Mouse (Mus musculus) granulocyte monocyte progenitor cell, adult 5-6 weeks (primary cell): ENCODE data around the gene Chst1. TPM values are rescaled to one million over a fixed set of nuclear protein-coding genes. Genes with fewer than 3 reads are reported as not detected.
A peak's percentile ranks its signal among the peaks of the same experiment; 100 is the strongest.

ENCODE experiments used
- ATAC-seq: replicated peaks from 2 replicates; pipeline ENCODE4 v1.8.0; 2016; ENCODE audit warnings: mild to moderate bottlenecking, moderate TSS enrichment, inconsistent platforms; ENCODE audit not compliant: poor library complexity, severe bottlenecking
- total RNA-seq, 2 experiments: library from RNA; stranded (forward) in 1 of 2; stranded (reverse) in 1 of 2; fragments of 200-712, 200-1000 nt in 1 of 2; fragments of >200 nt in 1 of 2; fragmentation: Nextera tagmentation in 1 of 2; gene quantifications; 2 replicates each; pipeline ENCODE4 v1.2.3; 2014 to 2017

Chst1 gene
- total RNA-seq, 2 experiments from 2014 or later, result not detected

- ATAC-seq, result peak; percentile 52
Measured at GRCm38 (mm10) chr2:92608810-92609581, 9.5 kb downstream of the Chst1 start.

DNA sequence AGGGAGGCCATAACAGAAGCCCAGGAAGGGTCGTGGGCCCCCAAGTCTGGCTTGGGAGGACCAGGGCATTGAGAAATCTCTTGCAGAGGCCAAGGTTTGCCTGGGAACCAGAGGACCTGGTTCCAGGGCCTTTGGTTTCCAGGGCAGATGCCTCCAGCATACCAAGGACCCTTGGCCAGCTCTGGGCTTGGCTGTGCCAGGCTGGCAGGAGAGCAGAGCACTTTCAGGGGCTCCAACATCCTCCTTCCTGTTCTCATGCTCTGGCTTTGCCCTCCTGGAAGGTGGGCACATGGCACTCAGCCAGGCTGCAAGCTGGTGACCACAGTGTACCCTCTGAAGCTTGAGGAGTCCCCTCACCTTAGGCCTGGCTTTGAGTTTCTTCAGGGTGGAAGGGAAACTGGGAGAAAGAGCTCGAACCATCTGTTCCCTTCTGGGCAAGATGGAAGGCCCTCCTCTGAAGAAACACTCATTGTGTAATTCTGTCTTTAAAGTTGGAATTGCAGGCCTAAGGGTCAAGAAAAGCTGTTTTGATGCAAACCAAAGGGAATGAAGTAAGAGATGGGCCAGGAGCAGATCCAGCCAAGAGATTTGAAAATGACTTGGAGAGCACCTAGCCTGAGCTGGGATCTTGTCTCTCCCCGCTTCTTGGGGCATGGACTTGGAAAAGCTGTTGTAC lies 10.3 kb downstream of the Chst1 start:
- no peak for ATAC-seq

DNA sequence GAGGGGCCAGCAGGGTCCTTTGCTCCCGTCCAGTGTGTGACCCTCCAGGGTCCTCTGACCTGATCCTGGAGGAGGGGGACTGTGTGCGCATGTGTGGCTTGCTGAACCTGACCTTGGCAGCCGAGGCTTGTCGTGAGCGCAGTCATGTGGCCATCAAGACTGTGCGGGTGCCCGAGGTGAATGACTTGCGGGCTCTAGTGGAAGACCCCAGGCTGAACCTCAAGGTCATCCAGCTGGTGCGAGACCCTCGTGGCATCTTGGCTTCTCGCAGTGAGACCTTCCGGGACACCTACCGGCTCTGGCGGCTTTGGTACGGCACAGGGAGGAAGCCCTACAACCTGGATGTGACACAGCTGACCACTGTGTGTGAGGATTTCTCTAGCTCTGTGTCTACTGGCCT lies 14.1 kb downstream of the Chst1 start:
- ATAC-seq, result no peak

GRCm38 (mm10) chr2:92614106-92614505 lies 14.6 kb downstream of the Chst1 start:
- no peak for ATAC-seq

DNA sequence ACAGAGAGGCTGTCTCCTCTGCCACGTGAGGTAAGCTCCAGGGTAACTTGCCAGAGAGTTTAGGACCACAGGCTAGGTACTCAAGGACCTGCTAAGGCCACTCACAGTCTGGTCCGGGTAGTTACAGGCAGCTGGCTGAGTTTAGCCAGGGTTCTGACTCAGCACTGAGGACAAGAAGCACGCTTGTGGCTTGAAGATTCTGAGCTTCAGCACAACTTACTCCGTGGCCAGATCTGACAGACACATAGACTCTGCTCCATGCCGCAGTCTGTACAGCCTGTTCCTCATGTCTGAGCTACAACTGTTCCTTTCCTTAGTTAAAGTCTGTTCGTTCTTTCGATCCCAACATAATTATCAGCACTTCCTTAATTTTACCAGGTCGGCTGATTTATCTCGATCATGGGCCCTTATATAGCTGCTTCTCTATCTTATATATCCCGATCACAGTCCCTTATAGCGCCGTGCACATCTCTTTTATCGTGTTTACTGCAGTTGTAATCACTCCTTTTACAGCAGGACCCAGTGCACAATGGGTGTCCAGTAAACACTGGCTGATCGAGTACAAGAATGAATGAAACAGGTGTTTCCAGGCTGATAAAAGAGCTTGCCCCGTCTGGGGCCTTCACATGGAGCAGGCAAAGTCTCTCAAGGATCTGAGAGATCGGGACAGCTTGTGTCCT lies 17.7 kb downstream of the Chst1 start:
- no peak for ATAC-seq

GRCm38 (mm10) chr2:92618016-92618415 lies 18.5 kb downstream of the Chst1 start:
- ATAC-seq, result no peak

DNA sequence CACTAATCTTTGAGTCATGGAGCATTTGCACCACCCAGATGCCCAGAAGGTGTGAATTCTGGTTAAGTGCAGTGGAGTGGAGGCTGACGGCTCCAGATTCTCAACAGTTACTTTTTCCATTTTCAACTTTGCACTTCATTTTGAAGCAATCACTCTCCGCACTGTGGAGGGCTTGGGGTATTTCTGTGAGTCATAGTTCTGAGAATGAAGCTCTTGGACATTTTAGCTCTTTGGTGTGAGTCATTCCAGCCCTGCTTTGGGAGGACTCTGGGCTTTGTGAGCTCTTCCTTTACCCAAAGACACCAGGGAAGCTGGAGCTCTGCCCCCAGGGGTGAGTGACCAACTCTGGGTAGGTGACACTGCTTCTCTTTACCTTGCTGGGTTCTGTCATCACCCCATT lies 28.1 kb downstream of the Chst1 start:
- no peak for ATAC-seq

DNA sequence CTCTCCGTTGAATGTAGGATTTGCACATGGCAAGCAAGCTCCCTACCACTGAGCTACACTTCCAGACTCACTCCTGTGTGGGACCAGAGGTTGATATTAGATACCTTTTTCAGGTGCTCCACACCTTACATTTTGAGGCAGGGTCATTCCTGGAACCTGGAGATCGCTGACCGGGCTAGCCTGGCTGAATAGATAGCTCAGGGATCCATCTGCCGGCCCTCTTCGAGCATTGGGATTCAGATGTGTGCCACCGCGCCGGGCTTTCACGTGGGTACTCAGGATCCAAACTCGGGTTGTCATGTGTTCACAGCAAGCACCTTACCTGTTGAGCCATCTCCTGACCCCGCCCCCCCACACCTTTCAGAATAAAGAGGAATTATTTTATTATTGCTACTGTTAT lies 31.3 kb downstream of the Chst1 start:
- ATAC-seq, result no peak

DNA sequence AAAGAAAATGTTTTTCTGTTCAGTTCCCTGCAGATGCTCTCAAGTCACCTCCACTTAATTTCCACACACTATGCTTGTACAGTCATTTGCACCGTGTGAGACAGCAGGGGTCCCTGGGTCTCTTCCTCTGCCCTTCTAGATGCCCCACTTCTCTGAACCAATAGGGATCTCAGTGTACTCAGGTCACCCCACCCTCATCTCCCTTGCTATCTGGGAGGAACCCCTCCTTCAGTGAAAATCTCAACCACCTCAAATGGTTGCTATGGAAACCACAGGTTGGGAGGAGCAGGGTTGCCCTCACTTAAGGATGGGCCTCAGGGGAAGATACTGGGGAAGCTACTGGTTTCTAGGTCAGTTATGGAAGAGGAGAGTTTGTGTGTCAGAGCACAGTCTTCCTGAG lies 32.5 kb downstream of the Chst1 start:
- no peak for ATAC-seq

- ATAC-seq, result 0 out of 2 replicates have a peak, but pooled peaks have one; percentile 14
Measured at GRCm38 (mm10) chr2:92640555-92640954, 41.0 kb downstream of the Chst1 start.

DNA sequence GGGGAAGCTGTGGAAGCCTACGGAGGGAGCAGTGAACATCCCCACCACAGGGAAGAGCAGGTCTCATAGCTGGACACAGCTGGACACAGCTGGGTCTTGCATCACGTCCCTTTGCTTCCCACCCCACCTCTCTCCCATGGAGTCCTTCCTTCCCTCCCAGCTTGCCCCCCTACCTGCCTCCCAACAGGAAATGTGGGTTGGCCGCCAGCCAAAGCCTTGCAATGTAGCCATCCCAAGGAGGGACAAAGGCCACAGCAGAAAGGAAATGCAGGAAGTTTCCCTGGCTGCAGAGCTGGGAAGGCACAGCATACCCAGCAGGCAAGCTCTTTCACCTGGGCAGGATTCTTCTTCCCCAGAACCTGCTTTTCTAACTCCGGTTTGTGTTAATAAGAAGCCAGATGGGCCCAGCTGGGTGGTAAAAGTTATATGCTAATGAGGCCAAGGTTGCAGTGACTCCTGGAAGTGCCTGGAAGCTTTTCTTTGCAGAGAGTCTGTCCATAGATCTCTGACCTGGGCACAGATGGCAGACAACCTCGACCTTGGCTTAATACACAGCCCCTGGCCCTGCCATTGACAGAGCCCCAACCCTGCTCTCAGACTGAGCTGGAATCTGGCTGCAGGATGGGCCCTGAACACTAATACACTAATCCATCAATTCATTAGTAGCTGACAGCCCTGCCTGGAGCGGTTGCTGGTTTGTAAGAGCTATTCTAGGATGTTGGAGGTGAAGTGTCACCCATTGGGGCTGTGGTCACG lies 46.0 kb downstream of the Chst1 start:
- no peak for ATAC-seq

DNA sequence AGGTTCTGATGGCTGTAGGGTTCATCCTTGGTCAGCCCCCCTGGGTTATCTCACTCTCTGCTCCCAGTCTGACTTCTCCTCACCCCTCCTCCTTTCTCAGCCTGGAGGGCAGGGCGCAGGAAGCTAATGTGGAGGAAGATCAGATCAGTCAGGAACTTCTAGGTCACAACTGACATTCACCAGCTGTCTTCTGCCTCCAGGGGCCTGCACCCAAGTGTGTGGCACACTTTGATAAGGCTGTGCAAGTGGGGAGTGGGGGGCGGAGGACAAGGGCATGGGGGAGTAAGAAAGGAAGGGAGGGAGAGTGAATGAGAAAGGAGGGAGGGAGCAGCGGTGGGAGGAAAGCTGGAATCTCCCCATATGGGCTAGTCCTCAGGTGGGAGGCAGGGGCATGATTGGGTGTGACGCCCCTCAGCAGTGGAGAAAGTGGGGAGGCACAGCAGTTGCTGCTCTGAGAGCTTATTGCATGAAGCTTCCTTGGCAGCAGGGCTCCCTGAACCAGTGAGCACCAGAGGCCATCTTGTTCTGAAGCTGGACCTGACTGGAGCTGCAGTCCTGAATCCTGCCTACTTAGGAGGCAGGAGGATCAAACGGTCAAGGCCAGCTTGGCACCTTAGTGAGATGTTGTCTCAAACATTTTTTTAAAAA lies 49.8 kb downstream of the Chst1 start:
- no peak for ATAC-seq

DNA sequence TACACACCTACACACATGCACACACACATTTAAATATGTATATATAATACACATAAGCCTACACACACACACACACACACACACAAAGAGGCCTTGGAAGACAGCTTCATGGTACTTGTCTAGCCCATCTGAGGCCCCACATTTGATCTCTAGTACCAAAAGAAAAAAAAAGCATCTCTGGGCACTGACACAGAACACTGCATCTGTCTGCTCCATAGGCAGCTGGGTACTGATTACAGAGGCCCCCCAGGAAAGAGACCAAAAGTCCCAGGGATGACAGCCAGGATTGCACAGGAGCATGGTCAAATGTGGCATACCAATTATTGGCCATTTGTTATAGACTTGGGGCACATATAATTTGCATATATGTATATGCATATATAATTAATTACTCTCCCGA lies 50.9 kb downstream of the Chst1 start:
- ATAC-seq, result no peak

GRCm38 (mm10) chr2:92651294-92651816 lies 51.8 kb downstream of the Chst1 start:
- ATAC-seq, result no peak

DNA sequence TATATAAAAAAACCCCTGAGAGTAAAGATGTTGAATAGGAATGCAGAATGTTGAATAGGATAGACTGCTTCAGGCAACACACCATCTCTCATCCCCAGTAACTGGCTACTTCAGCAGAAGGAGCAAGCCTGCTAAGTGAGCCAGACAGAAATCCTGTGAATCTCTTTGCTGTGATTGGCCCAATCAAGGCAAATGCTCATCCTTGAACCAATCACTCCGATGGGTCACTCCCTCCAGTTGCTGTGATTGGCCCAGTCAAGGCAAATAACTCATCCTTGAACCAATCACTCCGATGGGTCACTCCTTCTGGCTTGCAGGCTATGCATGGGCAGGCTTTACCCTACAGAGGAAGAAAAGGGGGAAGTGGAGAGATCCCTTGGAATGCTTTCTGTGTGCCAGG lies 57.7 kb downstream of the Chst1 start:
- no peak for ATAC-seq

DNA sequence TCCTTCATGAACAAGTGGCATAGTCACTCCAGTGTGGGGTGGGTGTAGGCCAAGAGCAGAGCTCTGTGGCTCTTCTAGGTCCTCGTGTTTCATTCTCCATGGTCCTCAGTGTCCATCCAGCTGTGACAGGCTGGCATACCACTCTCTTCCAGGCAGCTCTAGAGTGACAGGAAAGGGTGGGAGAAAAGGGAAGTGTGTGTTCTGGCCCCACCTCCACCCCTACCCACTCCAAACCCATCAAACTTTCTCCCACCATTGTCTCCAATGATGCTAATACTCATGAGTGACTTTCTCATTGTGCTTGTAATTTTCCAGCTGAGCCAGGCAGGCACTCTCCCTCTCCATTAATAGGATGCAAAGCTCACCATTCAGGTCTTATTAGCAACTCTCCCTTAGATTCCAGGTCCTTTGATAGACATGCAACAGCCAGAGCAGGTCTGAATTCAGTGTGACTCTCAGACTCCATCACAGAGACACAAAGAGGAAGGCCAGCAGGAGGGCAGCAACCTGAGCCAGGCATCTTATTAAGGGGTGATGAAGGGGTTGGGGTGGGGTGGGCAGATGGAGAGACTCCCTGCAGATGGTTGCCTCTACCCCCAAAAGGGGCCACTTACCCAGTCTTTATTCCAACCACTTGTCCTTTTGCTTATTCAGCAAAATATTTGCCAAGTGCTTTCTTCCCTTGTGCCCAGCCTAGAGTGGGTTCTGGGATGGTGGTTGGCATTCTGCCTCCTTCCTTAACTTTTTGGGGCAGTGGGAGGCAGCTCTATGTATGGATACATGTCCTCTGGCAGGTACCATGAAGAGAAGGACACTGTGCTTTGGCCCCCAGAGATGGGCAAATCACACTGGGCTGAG lies 59.0 kb downstream of the Chst1 start:
- ATAC-seq, result no peak

GRCm38 (mm10) chr2:92659491-92660035 lies 60.1 kb downstream of the Chst1 start:
- ATAC-seq, result no peak

DNA sequence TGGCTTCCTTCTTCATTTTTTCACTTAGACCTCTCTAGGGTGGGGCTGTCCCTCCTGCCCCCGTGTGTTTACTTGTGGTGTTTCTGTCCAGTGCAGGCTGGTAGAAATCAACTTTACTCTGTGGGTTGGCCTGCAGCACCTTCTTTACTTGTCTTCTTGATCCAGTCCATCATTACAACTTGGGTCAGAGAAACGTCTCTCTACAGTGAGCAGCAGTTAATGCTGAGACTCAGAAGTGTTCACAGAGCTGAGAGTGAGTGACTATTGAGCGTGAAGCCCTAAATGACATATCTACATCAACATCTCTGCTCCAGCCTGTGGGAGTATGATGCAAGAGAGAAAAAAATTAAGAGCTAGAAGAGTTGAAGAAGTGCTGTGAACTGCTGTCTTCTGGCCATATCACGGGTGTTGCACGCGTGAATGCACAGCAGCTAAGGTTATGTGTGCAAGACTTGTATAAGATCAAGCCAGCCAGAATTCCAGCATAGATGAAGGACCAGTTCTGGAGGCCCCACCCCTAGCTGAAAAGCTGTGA lies 63.1 kb downstream of the Chst1 start:
- ATAC-seq, result no peak
